Mouse (Mus musculus) gastrocnemius, postnatal 25 days (tissue): ENCODE measurements at regions not wholly inside any gene's neighbourhood (a gene's known extent, or its start where the extent isn't known, plus 50 kb on each side); places are given as distances from the start of the nearest gene placed in this dataset.
"Not testable (repeated sequence)": the region's sequence is repeated elsewhere in the genome, so short reads cannot be mapped to it uniquely, and the experiment has no call there.

Experiments
- DNase-seq: peaks from one replicate; pipeline ENCODE4 v3.0.0; 2022

GRCm38 (mm10) chr5:148652525-148653243, 100.1 kb upstream of the Ubl3 start:
- no peak for DNase-seq

GRCm38 (mm10) chr5:148651736-148652135, 99.1 kb upstream of the Ubl3 start:
- no peak for DNase-seq

GRCm38 (mm10) chr5:148649573-148649972, 97.0 kb upstream of the Ubl3 start:
- not testable (repeated sequence) for DNase-seq

- DNase-seq: no peak
These were observed 96.5 kb upstream of the Ubl3 start for GRCm38 (mm10) chr5:148649123-148649522.

- DNase-seq: no peak
These were observed 95.1 kb upstream of the Ubl3 start for GRCm38 (mm10) chr5:148647644-148648043.

- no peak for DNase-seq
These were observed 93.2 kb upstream of the Ubl3 start for GRCm38 (mm10) chr5:148645772-148646171.

- no peak for DNase-seq
These were observed 92.6 kb upstream of the Ubl3 start for GRCm38 (mm10) chr5:148645191-148645681.

- DNase-seq: no peak
These were observed 91.8 kb upstream of the Ubl3 start for GRCm38 (mm10) chr5:148644345-148644744.

- no peak for DNase-seq
These were observed 89.2 kb upstream of the Ubl3 start for GRCm38 (mm10) chr5:148641652-148642395.

- DNase-seq: no peak
These were observed 87.9 kb upstream of the Ubl3 start for GRCm38 (mm10) chr5:148640523-148640922.

GRCm38 (mm10) chr5:148634919-148635356, 82.3 kb upstream of the Ubl3 start:
- DNase-seq: no peak

- DNase-seq: no peak
These were observed 81.4 kb upstream of the Ubl3 start for GRCm38 (mm10) chr5:148633999-148634398.

GRCm38 (mm10) chr5:148633331-148633730, 80.7 kb upstream of the Ubl3 start:
- DNase-seq: peak; percentile 33

GRCm38 (mm10) chr5:148632516-148633170, 80.1 kb upstream of the Ubl3 start:
- DNase-seq: peak; percentile 32

GRCm38 (mm10) chr5:148631566-148631965, 79.0 kb upstream of the Ubl3 start:
- DNase-seq: no peak

GRCm38 (mm10) chr5:148626014-148626413, 73.4 kb upstream of the Ubl3 start:
- DNase-seq: no peak

GRCm38 (mm10) chr5:148624649-148625405, 72.2 kb upstream of the Ubl3 start:
- no peak for DNase-seq

GRCm38 (mm10) chr5:148620895-148621786, 68.6 kb upstream of the Ubl3 start:
- DNase-seq: no peak

GRCm38 (mm10) chr5:148619917-148620316, 67.3 kb upstream of the Ubl3 start:
- DNase-seq: no peak

- DNase-seq: no peak
These were observed 63.8 kb upstream of the Ubl3 start for GRCm38 (mm10) chr5:148616426-148616825.
